Mouse (Mus musculus): ENCODE data around the gene Il16. TPM values are rescaled to one million over a fixed set of nuclear protein-coding genes. Genes with fewer than 3 reads are reported as not detected.

Il16 gene
- polyA plus RNA-seq, 1 experiment = 70.7 TPM

DNA sequence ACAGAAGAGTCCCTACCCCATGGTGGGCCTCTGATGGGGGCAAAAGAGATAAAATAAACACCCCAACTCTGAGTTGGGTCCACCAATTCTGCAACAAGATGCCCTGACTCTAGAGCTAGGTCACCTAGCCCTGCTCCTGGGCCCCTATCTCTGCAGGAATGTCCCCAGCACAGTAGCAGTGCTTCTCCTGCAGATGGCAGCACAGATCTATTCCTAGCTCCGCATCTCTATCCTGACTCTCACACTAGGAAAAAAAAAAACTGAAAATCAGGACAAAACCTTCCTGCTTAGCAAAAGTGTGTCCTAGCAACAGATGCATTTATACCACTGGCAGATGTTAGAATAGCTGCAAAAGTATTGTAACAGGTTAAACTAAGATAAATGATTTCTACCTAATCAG, 76.8 kb downstream of the Il16 start:
- 45% methylated on average over 1 of the region's 1 CpGs for WGBS
- H3K27ac ChIP-seq (ENCODE audit: insufficient read depth, low read length) = no peak overlapping the region
- peak; percentile 19; the same call in 1 of the 2 replicates for TF ChIP-seq CTCF (IDR thresholded peaks at IDR 0.05; ENCODE audit: extremely low read depth, insufficient read depth, insufficient read length, insufficient replicate concordance)
- TF ChIP-seq POLR2A (IDR thresholded peaks at IDR 0.05; ENCODE audit: low read depth, low read length) = no peak

DNA sequence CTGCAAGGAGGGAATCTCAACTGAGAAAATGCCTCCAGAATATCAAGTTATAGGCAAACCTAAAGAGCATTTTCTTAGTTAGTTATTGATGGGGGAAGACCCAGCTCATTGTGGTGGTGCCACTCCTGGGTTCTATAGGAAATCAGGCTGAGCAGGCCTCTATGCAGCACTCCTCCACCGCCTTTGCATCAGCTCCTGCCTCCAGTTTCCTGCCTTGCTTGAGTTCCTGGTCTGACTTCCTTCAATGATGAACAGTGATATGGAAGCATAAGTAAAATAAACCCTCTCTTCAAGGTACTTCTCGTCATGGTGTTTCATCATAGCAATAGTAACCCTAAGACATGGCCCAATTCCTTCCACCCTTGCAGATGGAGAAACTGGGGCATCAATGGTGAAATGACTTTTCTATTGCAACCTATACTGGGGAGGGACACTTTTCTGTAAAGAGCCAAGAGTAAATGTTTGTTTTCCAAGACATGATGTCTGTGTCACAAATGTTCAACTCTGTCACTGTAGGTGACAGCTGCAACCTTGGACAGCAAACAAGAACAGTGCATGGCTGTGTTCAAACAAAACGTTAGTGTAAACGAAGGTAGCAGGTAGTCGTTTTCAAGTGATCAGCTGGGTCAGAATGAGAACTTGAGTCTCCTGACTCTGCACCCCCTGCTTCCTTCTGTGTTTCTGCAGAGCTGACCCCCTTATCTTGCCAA, 77.4 kb downstream of the Il16 start:
- no peak overlapping the region for H3K27ac ChIP-seq (ENCODE audit: insufficient read depth, low read length)
- TF ChIP-seq POLR2A (IDR thresholded peaks at IDR 0.05; ENCODE audit: low read depth, low read length) = no peak
- no peaks in the 10 kb centered on the region for H3K4me1 ChIP-seq (ENCODE audit: control insufficient read depth, insufficient read depth, insufficient read length)
- H3K4me3 ChIP-seq (ENCODE audit: extremely low read depth, insufficient read depth, insufficient read length) = no peak overlapping the region
- 88% methylated on average over 5 of the region's 5 CpGs for WGBS
- DNase-seq (ENCODE audit: low read depth in 1 of 2, low spot score in 2 of 2) = no peak
- H3K27me3 ChIP-seq (ENCODE audit: control insufficient read depth, insufficient read depth, low read length) = no peaks in the 10 kb centered on the region
- no peaks in the 10 kb centered on the region for H3K36me3 ChIP-seq (ENCODE audit: control insufficient read depth, insufficient read depth, low read length)

More for the DNA sequence above, 76.8 kb downstream of the Il16 start:
- Histone ChIP-seq H3K36me3 (ENCODE audit: control insufficient read depth, insufficient read depth, low read length) (no peaks in the 10 kb centered on the region), H3K4me1 (ENCODE audit: control insufficient read depth, insufficient read depth, insufficient read length) (no peaks in the 10 kb centered on the region), H3K27me3 (ENCODE audit: control insufficient read depth, insufficient read depth, low read length) (no peaks in the 10 kb centered on the region), H3K4me3 (ENCODE audit: extremely low read depth, insufficient read depth, insufficient read length) (no peak overlapping the region)
- DNase-seq (ENCODE audit: low read depth in 1 of 2, low spot score in 2 of 2) = no peak

DNA sequence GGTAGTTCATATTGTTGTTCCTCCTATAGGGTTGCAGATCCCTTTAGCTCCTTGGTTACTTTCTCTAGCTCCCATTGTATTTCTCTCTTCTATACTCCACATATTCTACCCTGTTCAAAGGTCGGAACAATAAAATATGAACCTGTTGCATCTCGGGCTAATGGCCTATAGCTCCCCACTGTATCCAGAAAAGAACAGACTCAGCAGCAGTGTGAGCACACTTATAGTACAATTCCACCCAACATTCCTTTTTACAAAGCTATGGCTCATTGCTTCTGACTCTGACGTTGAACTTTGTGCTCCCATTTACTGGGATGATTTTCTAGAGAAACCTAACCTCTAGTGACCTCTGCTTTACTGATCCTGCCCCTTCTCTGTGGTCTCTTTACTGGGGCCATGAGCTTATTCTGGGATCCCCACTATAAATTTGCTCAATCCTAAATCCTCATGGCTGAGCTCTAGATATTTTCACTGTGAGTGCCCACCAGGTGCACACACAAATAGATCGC, 79.4 kb downstream of the Il16 start:
- no peak for TF ChIP-seq CTCF (IDR thresholded peaks at IDR 0.05; ENCODE audit: extremely low read depth, insufficient read depth, insufficient read length, insufficient replicate concordance)
- Histone ChIP-seq H3K27ac (ENCODE audit: insufficient read depth, low read length) (no peak overlapping the region), H3K27me3 (ENCODE audit: control insufficient read depth, insufficient read depth, low read length) (no peaks in the 10 kb centered on the region), H3K36me3 (ENCODE audit: control insufficient read depth, insufficient read depth, low read length) (no peaks in the 10 kb centered on the region), H3K4me1 (ENCODE audit: control insufficient read depth, insufficient read depth, insufficient read length) (peaks cover 4% of the 10 kb centered on the region; the same call in 1 of the 2 replicates), H3K4me3 (ENCODE audit: extremely low read depth, insufficient read depth, insufficient read length) (no peak overlapping the region)
- no peak for DNase-seq (ENCODE audit: low read depth in 1 of 2, low spot score in 2 of 2)
- WGBS = 88% methylated on average over 4 of the region's 4 CpGs

DNA sequence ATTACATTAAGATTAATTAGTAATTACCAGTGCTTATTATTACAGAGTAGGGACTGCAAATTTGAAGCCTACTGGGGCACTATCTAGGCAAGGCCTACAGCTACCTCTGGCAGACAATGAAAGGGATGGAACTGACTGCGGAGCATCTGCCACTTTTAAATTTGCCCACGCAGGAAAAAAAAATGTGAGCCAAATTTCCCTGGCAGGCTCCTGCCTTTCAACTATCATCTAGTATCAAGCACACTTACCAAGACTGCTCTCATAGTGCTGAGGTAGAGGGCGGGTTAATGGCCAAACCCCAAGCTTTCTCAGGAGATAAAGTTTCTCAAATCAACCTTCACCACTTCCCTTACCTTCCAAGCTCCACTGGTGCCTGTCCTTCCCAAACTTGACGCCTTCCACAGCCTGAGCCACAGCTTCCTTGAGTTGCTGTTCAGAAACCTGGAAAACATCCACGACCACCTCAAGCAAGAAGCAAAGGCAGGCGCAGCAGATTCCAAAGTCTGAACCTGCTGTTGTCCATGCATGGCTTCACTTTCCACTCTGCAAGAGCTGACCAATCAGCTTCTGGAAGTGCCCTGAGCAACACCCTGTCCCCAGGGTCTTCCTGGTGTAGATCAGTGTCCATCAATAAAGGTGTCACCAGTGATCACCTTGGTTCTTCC, 82.7 kb downstream of the Il16 start:
- DNase-seq (ENCODE audit: low read depth in 1 of 2, low spot score in 2 of 2) = no peak
- Histone ChIP-seq H3K4me3 (ENCODE audit: extremely low read depth, insufficient read depth, insufficient read length) (no peak overlapping the region), H3K4me1 (ENCODE audit: control insufficient read depth, insufficient read depth, insufficient read length) (peaks cover 17% of the 10 kb centered on the region), H3K27me3 (ENCODE audit: control insufficient read depth, insufficient read depth, low read length) (no peaks in the 10 kb centered on the region), H3K27ac (ENCODE audit: insufficient read depth, low read length) (no peak overlapping the region), H3K36me3 (ENCODE audit: control insufficient read depth, insufficient read depth, low read length) (no peaks in the 10 kb centered on the region)
- no peak for TF ChIP-seq POLR2A (IDR thresholded peaks at IDR 0.05; ENCODE audit: low read depth, low read length)
- no peak for TF ChIP-seq CTCF (IDR thresholded peaks at IDR 0.05; ENCODE audit: extremely low read depth, insufficient read depth, insufficient read length, insufficient replicate concordance)
- WGBS = 84% methylated on average over 6 of the region's 6 CpGs

DNA sequence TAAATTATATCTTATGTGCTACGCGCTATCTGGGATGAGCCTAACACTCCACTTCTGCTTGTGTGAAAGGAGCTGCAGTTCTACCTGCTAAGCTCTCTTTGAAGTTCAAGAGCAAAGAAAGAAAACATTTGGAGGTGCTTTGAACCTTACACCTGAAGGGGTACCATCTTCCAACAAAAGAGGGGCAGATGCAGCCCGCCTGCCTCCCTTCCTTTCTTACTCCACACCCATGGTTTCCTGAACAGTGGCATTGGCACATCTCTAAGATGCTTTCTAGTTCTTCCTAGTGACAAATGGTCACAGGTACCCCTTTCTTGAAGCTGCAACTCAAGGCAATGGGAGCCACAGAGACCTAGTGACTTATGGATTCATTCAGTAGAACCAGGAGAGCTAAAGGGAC, 83.8 kb downstream of the Il16 start:
- Histone ChIP-seq H3K27ac (ENCODE audit: insufficient read depth, low read length) (no peak overlapping the region), H3K4me3 (ENCODE audit: extremely low read depth, insufficient read depth, insufficient read length) (no peak overlapping the region), H3K36me3 (ENCODE audit: control insufficient read depth, insufficient read depth, low read length) (no peaks in the 10 kb centered on the region), H3K4me1 (ENCODE audit: control insufficient read depth, insufficient read depth, insufficient read length) (peaks cover 17% of the 10 kb centered on the region), H3K27me3 (ENCODE audit: control insufficient read depth, insufficient read depth, low read length) (no peaks in the 10 kb centered on the region)
- 88% methylated on average over 3 of the region's 3 CpGs for WGBS
- no peak for TF ChIP-seq CTCF (IDR thresholded peaks at IDR 0.05; ENCODE audit: extremely low read depth, insufficient read depth, insufficient read length, insufficient replicate concordance)
- no peak for TF ChIP-seq POLR2A (IDR thresholded peaks at IDR 0.05; ENCODE audit: low read depth, low read length)
- no peak for DNase-seq (ENCODE audit: low read depth in 1 of 2, low spot score in 2 of 2)

DNA sequence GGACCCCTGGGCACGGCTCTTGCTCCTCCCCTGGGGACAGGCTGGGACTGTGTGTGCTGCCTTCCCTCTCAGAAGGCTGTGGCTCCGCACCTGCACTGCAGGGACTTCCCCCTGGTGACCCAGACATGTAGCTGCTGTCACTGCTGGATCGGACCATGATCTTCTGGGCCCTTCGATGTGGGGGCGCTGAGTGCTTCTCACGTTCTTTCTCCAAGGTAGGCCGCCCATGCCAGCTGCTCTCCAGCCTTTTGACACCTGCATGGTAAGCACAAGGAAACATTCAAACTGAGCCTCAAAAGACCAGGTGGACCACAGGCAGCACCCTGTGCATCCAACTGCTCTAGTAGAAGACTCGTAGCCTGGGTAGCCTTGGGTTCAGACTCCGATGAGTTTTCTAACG, 84.5 kb downstream of the Il16 start:
- DNase-seq (ENCODE audit: low read depth in 1 of 2, low spot score in 2 of 2) = peak in 1 of 2 experiments; percentile 74
- 28% methylated on average over 10 of the region's 10 CpGs for WGBS
- Histone ChIP-seq H3K4me1 (ENCODE audit: control insufficient read depth, insufficient read depth, insufficient read length) (peaks cover 22% of the 10 kb centered on the region), H3K27ac (ENCODE audit: insufficient read depth, low read length) (peak overlapping the region; percentile 96), H3K27me3 (ENCODE audit: control insufficient read depth, insufficient read depth, low read length) (no peaks in the 10 kb centered on the region), H3K36me3 (ENCODE audit: control insufficient read depth, insufficient read depth, low read length) (no peaks in the 10 kb centered on the region), H3K4me3 (ENCODE audit: extremely low read depth, insufficient read depth, insufficient read length) (peak overlapping the region; percentile 37; the same call in 1 of the 2 replicates)
- no peak; the same call in 1 of the 2 replicates for TF ChIP-seq POLR2A (IDR thresholded peaks at IDR 0.05; ENCODE audit: low read depth, low read length)
- TF ChIP-seq CTCF (IDR thresholded peaks at IDR 0.05; ENCODE audit: extremely low read depth, insufficient read depth, insufficient read length, insufficient replicate concordance) = no peak

DNA sequence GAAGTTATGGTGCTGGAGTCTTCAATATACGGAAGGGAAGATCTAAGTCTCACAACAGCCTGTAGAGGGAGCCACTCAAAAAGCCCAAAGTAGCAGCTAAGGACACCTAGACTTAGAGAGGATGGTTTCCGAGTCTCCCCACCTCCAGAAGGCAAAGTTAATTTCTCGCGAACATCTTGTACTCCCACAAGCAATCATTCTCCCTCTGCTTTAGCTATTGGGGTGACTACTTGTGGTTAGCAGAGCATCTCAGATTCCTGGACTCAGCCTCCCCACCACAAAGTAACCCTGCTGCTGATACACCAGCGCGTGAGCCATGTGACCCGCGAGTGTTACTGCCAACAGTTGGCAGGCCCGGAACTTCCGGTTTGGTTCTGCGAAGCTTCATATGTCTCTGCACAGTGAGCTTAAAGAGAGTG, 85.2 kb downstream of the Il16 start:
- Histone ChIP-seq H3K4me1 (ENCODE audit: control insufficient read depth, insufficient read depth, insufficient read length) (peaks cover 23% of the 10 kb centered on the region), H3K36me3 (ENCODE audit: control insufficient read depth, insufficient read depth, low read length) (no peaks in the 10 kb centered on the region), H3K4me3 (ENCODE audit: extremely low read depth, insufficient read depth, insufficient read length) (peak overlapping the region; percentile 37; the same call in 1 of the 2 replicates), H3K27ac (ENCODE audit: insufficient read depth, low read length) (peak overlapping the region; percentile 96), H3K27me3 (ENCODE audit: control insufficient read depth, insufficient read depth, low read length) (no peaks in the 10 kb centered on the region)
- 51% methylated on average over 11 of the region's 11 CpGs for WGBS
- TF ChIP-seq CTCF (IDR thresholded peaks at IDR 0.05; ENCODE audit: extremely low read depth, insufficient read depth, insufficient read length, insufficient replicate concordance) (no peak), POLR2A (IDR thresholded peaks at IDR 0.05; ENCODE audit: low read depth, low read length) (no peak)
- peak; percentile 57 to 69 for DNase-seq (ENCODE audit: low read depth in 1 of 2, low spot score in 2 of 2)
